Mouse (Mus musculus): ENCODE results near the gene Cd79a. TPM values are rescaled to one million over a fixed set of nuclear protein-coding genes. Genes with fewer than 3 reads are reported as not detected.
A peak's percentile ranks its signal among the peaks of the same experiment; 100 is the strongest.
"Not testable (repeated sequence)": the region's sequence is repeated elsewhere in the genome, so short reads cannot be mapped to it uniquely, and the experiment has no call there.

The Cd79a gene
- polyA plus RNA-seq, 1 experiment: 1.4 TPM

DNA sequence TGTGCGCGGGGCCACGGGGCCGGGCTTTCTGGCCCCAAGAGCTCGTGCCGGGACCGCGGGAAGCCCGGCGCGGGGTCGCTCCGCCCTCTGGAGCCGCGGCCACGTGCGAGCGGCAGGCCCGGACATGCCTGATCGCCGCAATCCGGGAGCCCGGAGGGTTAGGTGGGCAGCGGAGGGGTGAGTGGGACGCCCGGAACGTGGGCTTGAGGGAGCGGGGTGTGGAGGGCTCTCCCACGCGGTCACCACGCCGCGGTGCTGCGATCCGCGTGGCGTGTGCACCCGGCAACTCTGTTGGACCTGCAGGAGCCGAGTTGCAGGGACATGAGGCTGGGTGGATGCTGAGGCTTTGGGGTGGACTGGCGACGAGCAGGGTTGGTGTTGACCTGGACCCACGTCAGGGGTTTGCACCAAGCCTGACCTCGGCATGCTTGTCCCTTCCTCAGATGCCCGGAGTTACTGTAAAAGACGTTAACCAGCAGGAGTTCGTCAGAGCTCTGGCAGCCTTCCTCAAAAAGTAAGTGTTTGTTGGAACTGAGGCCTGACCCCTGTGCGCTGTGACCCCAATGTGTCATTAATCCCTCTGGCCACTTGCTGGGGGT is 12.4 kb upstream of the Cd79a start:
- peak overlapping the region; percentile 42 for H3K27ac ChIP-seq (ENCODE audit: insufficient read depth, low read length)
- TF ChIP-seq POLR2A (IDR thresholded peaks at IDR 0.05; ENCODE audit: extremely low read depth, insufficient read depth, low read length) (no peak), CTCF (IDR thresholded peaks at IDR 0.05; ENCODE audit: extremely low read depth, insufficient read depth, low read length) (no peak)
- peak overlapping the region; percentile 96 for H3K4me3 ChIP-seq (ENCODE audit: insufficient read depth, low read length)
- no peaks in the 10 kb centered on the region for H3K4me1 ChIP-seq (ENCODE audit: control insufficient read depth, insufficient read depth, low read length)

DNA sequence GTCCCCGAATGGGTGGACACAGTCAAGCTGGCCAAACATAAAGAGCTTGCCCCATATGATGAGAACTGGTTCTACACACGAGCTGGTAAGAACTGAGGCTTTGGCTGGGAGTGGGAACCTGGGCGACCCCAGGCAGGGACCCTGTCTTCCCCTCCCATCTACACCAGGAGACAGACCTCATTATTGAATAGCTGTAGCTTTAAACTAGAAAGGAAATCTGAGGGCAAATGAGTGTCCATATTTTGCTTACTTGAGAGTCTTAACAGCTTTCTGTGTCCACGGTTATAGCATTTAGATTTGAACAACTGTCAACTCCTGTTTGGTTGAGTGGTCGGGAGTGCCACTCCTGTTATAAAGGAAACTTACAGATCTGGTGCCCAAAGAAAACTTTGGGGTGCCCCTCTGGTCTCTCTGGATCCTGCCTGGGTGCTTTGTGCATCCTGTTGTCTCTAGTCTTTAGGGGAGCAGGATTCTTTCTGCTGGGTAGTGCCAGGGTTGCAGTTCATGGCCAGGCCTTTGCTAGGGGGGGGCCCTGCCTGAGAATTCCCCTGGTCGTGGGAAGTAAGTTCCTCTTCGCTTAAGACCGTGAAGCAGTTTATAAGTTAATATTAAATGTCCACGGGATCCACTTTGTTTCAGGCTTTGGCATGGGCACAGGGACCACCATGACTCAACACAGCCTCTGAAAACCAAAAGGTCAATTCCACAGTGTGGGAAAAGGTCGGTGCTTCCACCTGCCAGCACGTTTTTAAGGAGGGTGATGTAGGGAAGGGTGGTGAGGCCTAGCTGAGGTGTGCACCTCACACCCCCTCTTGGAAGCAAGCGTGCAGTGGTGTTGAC is 11.5 kb upstream of the Cd79a start:
- Histone ChIP-seq H3K4me1 (ENCODE audit: control insufficient read depth, insufficient read depth, low read length) (no peaks in the 10 kb centered on the region), H3K27ac (ENCODE audit: insufficient read depth, low read length) (no peak overlapping the region), H3K4me3 (ENCODE audit: insufficient read depth, low read length) (peak overlapping the region; percentile 96; the same call in 1 of the 2 replicates)
- TF ChIP-seq POLR2A (IDR thresholded peaks at IDR 0.05; ENCODE audit: extremely low read depth, insufficient read depth, low read length): no peak
- no peak for TF ChIP-seq CTCF (IDR thresholded peaks at IDR 0.05; ENCODE audit: extremely low read depth, insufficient read depth, low read length)

DNA sequence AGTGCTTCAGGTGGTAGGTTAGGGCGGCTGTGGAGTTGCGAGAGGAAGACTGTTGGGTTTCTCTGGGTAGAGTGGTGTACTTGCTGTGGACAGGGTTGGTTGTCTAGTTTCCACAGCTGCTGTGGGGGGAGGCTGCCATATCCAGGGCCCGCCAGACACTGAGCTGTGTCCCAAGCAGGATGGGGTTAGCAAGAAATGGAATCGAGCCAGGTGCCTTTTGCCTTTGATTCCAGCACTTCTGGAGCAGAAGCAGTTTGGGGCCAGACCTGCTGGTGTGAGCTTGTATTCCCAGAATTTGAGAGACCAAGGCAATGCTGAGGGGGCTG is 10.9 kb upstream of the Cd79a start:
- no peaks in the 10 kb centered on the region for H3K4me1 ChIP-seq (ENCODE audit: control insufficient read depth, insufficient read depth, low read length)
- TF ChIP-seq CTCF (IDR thresholded peaks at IDR 0.05; ENCODE audit: extremely low read depth, insufficient read depth, low read length) (no peak), POLR2A (IDR thresholded peaks at IDR 0.05; ENCODE audit: extremely low read depth, insufficient read depth, low read length) (no peak)
- H3K27ac ChIP-seq (ENCODE audit: insufficient read depth, low read length): no peak overlapping the region
- no peak overlapping the region for H3K4me3 ChIP-seq (ENCODE audit: insufficient read depth, low read length)

DNA sequence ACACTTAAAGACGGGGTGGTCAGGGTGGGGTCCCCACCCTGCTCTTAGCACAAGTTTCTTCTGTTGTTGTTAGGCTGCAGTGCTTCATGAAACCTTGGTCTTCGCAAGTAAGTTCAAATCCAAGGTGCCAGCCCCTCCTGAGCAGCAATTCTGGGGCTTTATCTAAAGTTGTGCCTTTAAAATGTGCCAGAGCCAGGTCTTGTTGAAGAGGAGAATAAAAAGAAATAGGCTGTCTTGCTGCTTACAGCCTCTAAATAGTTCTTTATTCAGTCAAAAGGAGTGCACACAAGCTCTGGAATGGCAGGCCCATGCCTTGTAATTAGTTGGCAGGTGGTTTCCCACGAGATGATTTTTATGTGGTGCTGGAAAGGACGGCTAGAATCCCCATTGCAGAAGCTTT is 10.1 kb upstream of the Cd79a start:
- Histone ChIP-seq H3K27ac (ENCODE audit: insufficient read depth, low read length) (no peak overlapping the region), H3K4me1 (ENCODE audit: control insufficient read depth, insufficient read depth, low read length) (no peaks in the 10 kb centered on the region), H3K4me3 (ENCODE audit: insufficient read depth, low read length) (no peak overlapping the region)
- TF ChIP-seq POLR2A (IDR thresholded peaks at IDR 0.05; ENCODE audit: extremely low read depth, insufficient read depth, low read length) (no peak), CTCF (IDR thresholded peaks at IDR 0.05; ENCODE audit: extremely low read depth, insufficient read depth, low read length) (no peak)

DNA sequence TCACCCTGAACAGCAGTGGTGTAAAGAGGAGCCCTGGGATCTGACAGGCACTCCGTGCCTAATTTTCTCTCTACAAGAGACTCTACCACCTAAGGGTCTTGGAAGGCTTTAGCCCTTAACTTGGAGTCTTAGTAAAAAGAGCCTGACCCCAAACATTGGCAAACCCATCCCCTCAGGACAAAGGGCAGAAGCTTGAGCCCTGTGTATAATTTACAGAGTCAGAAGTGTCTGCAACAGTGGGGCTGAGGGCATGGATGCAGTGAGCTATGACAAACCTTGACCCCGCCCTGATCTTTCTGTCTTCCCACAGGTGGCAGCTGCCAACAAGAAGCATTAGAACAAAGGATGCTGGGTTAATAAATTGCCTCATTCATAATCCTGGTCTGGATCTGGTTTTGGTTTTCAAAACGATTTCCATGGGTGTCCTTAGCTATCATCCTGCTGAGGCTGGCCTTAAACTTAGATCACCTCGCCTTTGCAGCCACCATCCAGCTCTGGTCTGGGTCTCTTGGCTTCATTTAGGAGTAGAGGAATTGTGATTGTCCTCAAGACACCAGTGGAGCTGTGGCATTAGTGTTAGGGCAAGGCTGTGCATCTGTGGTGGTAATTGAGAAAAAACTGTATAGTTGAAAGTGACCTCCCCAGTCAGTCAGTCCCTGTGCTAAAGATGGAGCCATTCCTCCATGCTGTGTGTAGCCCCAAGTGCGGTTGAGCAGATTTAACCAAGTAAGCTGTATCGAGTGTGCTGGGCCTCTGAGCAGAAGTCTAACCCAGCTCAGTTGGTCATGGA is 7.6 kb upstream of the Cd79a start:
- no peak overlapping the region for H3K4me3 ChIP-seq (ENCODE audit: insufficient read depth, low read length)
- H3K27ac ChIP-seq (ENCODE audit: insufficient read depth, low read length): no peak overlapping the region

DNA sequence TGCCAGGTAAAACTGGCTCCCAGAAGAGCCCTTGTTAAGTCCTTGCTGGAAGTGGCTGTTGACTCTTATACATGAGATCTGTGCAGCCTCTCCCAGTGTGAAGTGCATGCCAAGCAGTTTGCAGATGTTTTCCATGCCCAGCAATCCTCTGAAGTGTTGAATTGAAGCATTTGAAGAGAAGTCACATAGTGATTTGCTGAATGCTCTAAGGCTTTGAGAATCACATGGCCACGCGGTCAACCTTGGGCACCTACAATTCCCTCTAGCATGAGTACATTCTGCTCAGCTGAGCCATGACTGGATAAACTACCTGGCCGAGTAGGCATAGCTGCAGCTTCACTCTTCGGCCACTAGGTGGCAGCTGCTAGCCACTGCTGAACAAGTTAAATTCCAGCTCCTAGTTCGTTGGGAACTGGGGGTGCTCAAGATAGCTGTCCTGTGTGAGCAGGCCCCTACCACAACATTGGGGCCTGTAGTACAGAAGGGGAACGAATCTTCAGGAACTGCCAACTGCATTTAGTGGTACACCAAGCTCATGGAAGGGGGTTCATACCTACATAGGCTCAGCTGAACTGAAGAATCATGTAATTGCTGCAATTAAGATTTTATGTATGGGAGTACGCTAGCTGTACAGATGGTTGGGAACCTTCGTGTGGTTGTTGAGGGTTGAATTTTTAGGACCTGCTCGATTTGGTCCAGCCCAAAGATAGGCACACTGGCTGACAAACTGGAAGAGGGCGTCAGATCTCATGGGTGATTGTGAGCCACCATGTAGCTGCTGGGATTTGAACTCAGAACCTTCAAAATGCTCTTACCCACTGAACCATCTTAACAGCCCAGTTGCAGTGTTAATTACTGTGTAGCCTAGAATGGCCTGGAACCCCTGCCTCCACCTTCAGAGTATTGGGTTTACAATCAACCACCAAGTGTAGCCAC is 6.6 kb upstream of the Cd79a start:
- H3K27ac ChIP-seq (ENCODE audit: insufficient read depth, low read length): no peak overlapping the region
- TF ChIP-seq POLR2A (IDR thresholded peaks at IDR 0.05; ENCODE audit: extremely low read depth, insufficient read depth, low read length): peak; percentile 23; the same call in 1 of the 2 replicates
- peak; percentile 98 for TF ChIP-seq CTCF (IDR thresholded peaks at IDR 0.05; ENCODE audit: extremely low read depth, insufficient read depth, low read length)
- H3K4me1 ChIP-seq (ENCODE audit: control insufficient read depth, insufficient read depth, low read length): no peaks in the 10 kb centered on the region
- H3K4me3 ChIP-seq (ENCODE audit: insufficient read depth, low read length): no peak overlapping the region

More for the DNA sequence above, 7.6 kb upstream of the Cd79a start:
- TF ChIP-seq POLR2A (IDR thresholded peaks at IDR 0.05; ENCODE audit: extremely low read depth, insufficient read depth, low read length): no peak
- TF ChIP-seq CTCF (IDR thresholded peaks at IDR 0.05; ENCODE audit: extremely low read depth, insufficient read depth, low read length): no peak
- H3K4me1 ChIP-seq (ENCODE audit: control insufficient read depth, insufficient read depth, low read length): no peaks in the 10 kb centered on the region

DNA sequence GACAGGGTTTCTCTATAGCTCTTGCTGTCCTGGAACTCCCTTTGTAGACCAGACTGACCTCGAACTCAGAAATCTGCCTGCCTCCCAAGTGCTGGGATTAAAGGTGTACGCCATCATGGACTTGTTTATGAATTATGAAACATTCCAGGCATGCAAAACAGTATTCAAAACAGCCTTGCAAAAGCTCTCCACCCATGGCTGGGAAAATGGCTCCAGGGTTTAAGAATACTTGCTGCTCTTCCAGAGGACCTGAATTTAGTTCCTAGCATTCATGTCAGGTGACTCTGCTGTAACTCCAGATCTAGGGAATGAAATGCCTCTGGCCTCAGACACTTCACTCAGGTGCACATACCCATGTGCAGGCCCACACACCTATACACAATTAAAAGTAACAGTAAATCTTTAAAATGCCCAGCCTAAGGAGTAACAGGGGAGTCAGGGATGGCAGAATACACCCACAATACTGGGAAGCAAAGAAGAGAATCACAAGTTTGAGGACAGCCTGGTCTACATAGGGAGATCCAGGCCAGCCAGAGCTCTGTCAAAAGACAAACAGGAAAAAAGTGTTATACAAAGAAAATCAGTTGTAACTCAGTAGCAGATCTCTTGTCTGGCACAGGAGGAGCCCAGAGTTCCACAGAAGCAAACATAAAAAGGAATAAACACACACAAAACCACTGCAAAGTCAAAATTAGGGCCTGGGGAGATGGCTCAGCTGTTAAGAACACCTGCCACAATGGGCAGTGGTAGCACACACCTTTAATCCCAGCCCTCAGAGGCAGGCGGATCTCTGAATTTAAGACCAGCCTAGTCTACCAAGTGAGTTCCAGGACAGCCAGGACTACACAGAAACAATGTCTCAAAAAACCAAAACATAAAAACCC is 5.7 kb upstream of the Cd79a start:
- Histone ChIP-seq H3K4me1 (ENCODE audit: control insufficient read depth, insufficient read depth, low read length) (no peaks in the 10 kb centered on the region), H3K4me3 (ENCODE audit: insufficient read depth, low read length) (no peak overlapping the region), H3K27ac (ENCODE audit: insufficient read depth, low read length) (no peak overlapping the region)
- no peak for TF ChIP-seq POLR2A (IDR thresholded peaks at IDR 0.05; ENCODE audit: extremely low read depth, insufficient read depth, low read length)
- no peak for TF ChIP-seq CTCF (IDR thresholded peaks at IDR 0.05; ENCODE audit: extremely low read depth, insufficient read depth, low read length)

DNA sequence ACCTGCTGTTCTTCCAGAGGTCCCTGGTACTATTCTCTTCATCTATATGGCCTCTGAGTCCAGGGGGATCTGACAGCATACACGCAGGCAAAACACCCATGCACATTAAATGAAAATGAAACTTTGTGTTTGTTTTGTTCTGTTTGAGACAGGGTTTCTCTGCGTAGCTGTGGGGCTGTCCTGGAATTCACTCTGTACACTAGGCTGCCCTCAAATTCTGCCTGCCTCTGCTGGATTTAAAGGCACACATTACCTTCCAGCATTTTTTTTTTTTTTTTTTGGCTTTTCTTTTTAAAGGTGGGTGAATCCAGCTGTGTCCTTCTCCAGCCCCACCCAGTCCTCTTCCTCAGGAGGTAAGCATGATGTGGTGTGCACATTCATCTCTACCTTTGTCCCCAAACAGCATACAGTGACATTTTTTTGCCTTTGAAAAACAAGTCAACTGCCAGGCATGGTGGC is 5.0 kb upstream of the Cd79a start:
- H3K27ac ChIP-seq (ENCODE audit: insufficient read depth, low read length): no peak overlapping the region
- TF ChIP-seq POLR2A (IDR thresholded peaks at IDR 0.05; ENCODE audit: extremely low read depth, insufficient read depth, low read length): no peak
- no peak for TF ChIP-seq CTCF (IDR thresholded peaks at IDR 0.05; ENCODE audit: extremely low read depth, insufficient read depth, low read length)
- no peaks in the 10 kb centered on the region for H3K4me1 ChIP-seq (ENCODE audit: control insufficient read depth, insufficient read depth, low read length)
- H3K4me3 ChIP-seq (ENCODE audit: insufficient read depth, low read length): no peak overlapping the region

DNA sequence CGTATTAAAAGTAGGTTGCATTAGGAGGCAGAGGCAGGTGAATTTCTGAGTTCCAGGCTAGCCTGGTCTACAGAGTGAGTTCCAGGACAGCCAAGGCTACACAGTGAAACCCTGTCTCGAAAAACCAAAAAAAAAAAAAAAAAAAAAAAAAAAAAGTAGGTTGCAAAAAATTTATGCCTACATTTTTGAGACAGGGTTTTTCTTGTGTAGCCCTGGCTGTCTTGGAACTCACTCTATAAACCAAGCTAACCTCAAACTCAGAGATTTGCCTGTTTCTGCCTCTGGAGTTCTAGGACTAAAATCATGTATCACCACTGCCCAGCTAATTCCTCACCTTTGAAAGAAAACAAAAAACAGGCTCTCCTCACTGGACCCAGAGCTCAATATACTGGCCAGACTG is 1.4 kb upstream of the Cd79a start:
- H3K4me3 ChIP-seq (ENCODE audit: insufficient read depth, low read length); H3K4me1 ChIP-seq (ENCODE audit: control insufficient read depth, insufficient read depth, low read length); H3K27ac ChIP-seq (ENCODE audit: insufficient read depth, low read length): not testable (repeated sequence)
